Mouse (Mus musculus) intestine, embryonic 15.5 days (tissue): ENCODE data around the gene Ppp3ca. TPM values are rescaled to one million over a fixed set of nuclear protein-coding genes. Genes with fewer than 3 reads are reported as not detected.

Experiments used
- ATAC-seq: fragments of 200-750 bp; cut with Nextera tagmentation; 2 replicates; pipeline ENCODE4 v1.8.0; 2017; ENCODE audit warnings: moderate TSS enrichment, moderate library complexity
- H3K27ac ChIP-seq: fragments of 300-500 bp; sonication (generic); 2 replicates; pipeline ENCODE4 v1.5.1; 2015; ENCODE audit warnings: mild to moderate bottlenecking, inconsistent platforms
- H3K27me3 ChIP-seq: fragments of 300-500 bp; sonication (generic); replicated peaks from 2 replicates; pipeline ENCODE4 v1.6.1; 2015; ENCODE audit warnings: inconsistent platforms
- H3K36me3 ChIP-seq: fragments of 300-500 bp; sonication (generic); 2 replicates; pipeline ENCODE4 v1.6.1; 2015; ENCODE audit warnings: inconsistent platforms
- H3K4me1 ChIP-seq: fragments of 300-500 bp; sonication (generic); replicated peaks from 2 replicates; pipeline ENCODE4 v1.6.1; 2015; ENCODE audit warnings: inconsistent platforms
- H3K4me2 ChIP-seq: fragments of 300-500 bp; sonication (generic); replicated peaks from 2 replicates; pipeline ENCODE4 v1.6.1; 2015; ENCODE audit warnings: mild to moderate bottlenecking, inconsistent platforms
- H3K4me3 ChIP-seq: fragments of 300-500 bp; sonication (generic); replicated peaks from 2 replicates; pipeline ENCODE4 v1.5.1; 2015; ENCODE audit warnings: inconsistent platforms
- H3K9ac ChIP-seq: fragments of 300-500 bp; sonication (generic); 2 replicates; pipeline ENCODE4 v1.6.1; 2015; ENCODE audit warnings: inconsistent platforms
- H3K9me3 ChIP-seq: fragments of 300-500 bp; sonication (generic); 2 replicates; pipeline ENCODE4 v1.6.1; 2016; ENCODE audit warnings: inconsistent platforms
- WGBS: fragments of 180-500 bp; shearing (Covaris S2); methylation state at CpG from one replicate; pipeline ENCODE4 v1.1.7; 2015; 5-methylcytosine and 5-hydroxymethylcytosine counted together
- polyA plus RNA-seq: library from polyadenylated mRNA; unstranded; fragments of >200 nt; fragmentation: Nextera tagmentation; extraction: Ambion mirVana; gene quantifications from 2 replicates; pipeline ENCODE4 v1.2.1, GENCODE M21; 2015

The Ppp3ca gene
- polyA plus RNA-seq, 1 experiment from 2014 or later: 47.5 TPM

- Histone ChIP-seq H3K27me3 (no peaks in the 10 kb centered on the region), H3K27ac (no peak overlapping the region), H3K9ac (no peak overlapping the region), H3K4me3 (no peak overlapping the region), H3K4me1 (no peaks in the 10 kb centered on the region), H3K36me3 (no peaks in the 10 kb centered on the region), H3K4me2 (no peak overlapping the region), H3K9me3 (no peaks in the 10 kb centered on the region)
- peak; percentile 43; the same call in 1 of the 2 replicates for ATAC-seq
- 65% methylated on average over 7 of the region's 7 CpGs for WGBS
Measured at GRCm38 (mm10) chr3:136761292-136761978, 91.5 kb downstream of the Ppp3ca start.

GRCm38 (mm10) chr3:136761979-136762341, 92.0 kb downstream of the Ppp3ca start:
- H3K27me3 ChIP-seq: no peaks in the 10 kb centered on the region
- no peaks in the 10 kb centered on the region for H3K36me3 ChIP-seq
- no peak overlapping the region for H3K4me2 ChIP-seq
- no peak overlapping the region for H3K9ac ChIP-seq
- no peak for ATAC-seq
- no peaks in the 10 kb centered on the region for H3K9me3 ChIP-seq
- H3K27ac ChIP-seq: no peak overlapping the region
- H3K4me3 ChIP-seq: no peak overlapping the region
- 67% methylated on average over 1 of the region's 1 CpGs for WGBS
- H3K4me1 ChIP-seq: no peaks in the 10 kb centered on the region

GRCm38 (mm10) chr3:136763717-136764270, 93.9 kb downstream of the Ppp3ca start:
- H3K27ac ChIP-seq: no peak overlapping the region
- no peak overlapping the region for H3K4me3 ChIP-seq
- no peaks in the 10 kb centered on the region for H3K4me1 ChIP-seq
- no peaks in the 10 kb centered on the region for H3K27me3 ChIP-seq
- no peak overlapping the region for H3K9ac ChIP-seq
- H3K36me3 ChIP-seq: no peaks in the 10 kb centered on the region
- H3K9me3 ChIP-seq: no peaks in the 10 kb centered on the region
- ATAC-seq: no peak
- no peak overlapping the region for H3K4me2 ChIP-seq
- 64% methylated on average over 5 of the region's 5 CpGs for WGBS

GRCm38 (mm10) chr3:136765569-136765968, 95.6 kb downstream of the Ppp3ca start:
- Histone ChIP-seq H3K9me3 (no peaks in the 10 kb centered on the region), H3K9ac (no peak overlapping the region), H3K27me3 (no peaks in the 10 kb centered on the region), H3K36me3 (no peaks in the 10 kb centered on the region), H3K4me3 (no peak overlapping the region), H3K27ac (no peak overlapping the region), H3K4me1 (no peaks in the 10 kb centered on the region), H3K4me2 (no peak overlapping the region)
- 0 out of 2 replicates have a peak, but pooled peaks have one; percentile 22 for ATAC-seq
- 44% methylated on average over 2 of the region's 2 CpGs for WGBS

DNA sequence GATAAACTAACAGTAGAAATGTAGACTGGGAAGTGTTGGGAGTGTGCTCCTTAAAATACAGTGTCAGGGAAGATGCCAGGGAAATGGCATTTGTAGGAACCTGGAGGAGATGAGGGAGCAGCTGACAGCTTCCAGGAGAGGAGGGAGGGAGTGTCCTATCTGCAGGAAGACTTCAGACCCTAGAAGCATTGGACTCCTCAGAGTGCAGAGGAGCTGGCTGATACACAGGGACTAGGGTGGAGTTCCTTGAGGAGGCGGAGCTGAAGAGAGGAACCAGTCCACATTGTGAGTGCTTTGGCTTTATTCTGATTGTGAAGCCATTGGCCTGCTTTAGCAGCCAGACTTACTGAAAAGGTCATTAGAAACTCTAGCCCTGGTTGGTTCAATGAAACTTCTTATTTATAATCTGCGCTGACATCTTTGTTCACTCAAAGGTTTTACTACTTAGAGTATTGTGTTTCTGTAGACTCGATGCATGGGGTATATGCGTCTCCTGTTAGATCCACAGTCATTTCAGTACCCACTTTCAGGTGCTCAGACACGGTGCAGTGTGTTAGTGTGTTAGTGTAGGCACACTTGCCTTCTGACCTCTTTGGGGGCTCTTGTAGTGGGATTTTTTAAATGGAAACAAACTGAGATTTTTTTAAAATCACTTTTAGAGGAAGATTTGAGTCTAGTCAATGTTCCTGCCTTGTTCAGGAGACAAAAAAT, 99.0 kb downstream of the Ppp3ca start:
- 90% methylated on average over 5 of the region's 5 CpGs for WGBS
- Histone ChIP-seq H3K27me3 (no peaks in the 10 kb centered on the region), H3K27ac (no peak overlapping the region), H3K4me1 (no peaks in the 10 kb centered on the region), H3K4me2 (no peak overlapping the region), H3K9me3 (no peaks in the 10 kb centered on the region), H3K4me3 (no peak overlapping the region), H3K36me3 (no peaks in the 10 kb centered on the region), H3K9ac (no peak overlapping the region)
- peak; percentile 73 for ATAC-seq

DNA sequence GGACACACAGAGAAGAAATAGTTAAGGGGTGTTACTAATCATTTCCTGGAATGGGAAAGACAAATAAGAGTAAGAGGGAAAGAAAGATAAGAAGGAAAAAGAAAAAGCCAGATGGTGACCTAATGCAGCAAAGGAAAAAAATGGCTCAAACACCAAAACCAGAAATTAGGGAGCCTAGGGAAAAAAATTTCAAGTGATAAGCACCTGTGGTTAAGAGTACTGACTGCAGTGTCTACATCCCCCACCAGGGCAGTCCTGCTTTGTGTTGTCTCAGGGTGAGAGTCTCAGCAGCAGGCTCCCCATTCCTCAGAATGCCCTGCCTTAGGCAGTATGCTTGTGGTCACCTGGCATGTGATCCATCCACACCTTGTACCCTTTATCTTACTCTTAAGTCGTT, 99.6 kb downstream of the Ppp3ca start:
- Histone ChIP-seq H3K27me3 (no peaks in the 10 kb centered on the region), H3K4me2 (no peak overlapping the region), H3K36me3 (no peaks in the 10 kb centered on the region), H3K9ac (no peak overlapping the region), H3K4me3 (no peak overlapping the region), H3K9me3 (no peaks in the 10 kb centered on the region), H3K27ac (no peak overlapping the region), H3K4me1 (no peaks in the 10 kb centered on the region)
- WGBS: 64% methylated on average over 1 of the region's 1 CpGs
- peak; percentile 62; the same call in 1 of the 2 replicates for ATAC-seq

DNA sequence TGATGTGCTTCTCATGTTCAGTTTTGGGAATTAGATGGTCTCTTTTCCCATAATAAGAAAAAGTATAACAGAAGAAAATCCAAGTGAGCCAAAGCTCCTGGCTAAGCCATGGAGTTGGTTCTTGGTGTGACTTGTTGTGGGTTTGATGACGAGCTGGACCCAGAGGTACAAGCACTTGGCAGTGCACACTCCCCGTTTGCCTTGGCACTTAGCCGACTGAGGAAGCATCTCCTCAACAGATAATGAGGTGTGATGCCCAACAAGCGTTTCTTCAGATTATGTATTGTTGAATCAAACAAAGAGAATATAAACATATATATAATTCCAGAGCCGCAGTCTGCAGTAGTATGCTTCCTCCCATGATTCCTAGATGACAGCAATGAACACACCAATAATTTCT, 101.8 kb downstream of the Ppp3ca start:
- H3K36me3 ChIP-seq: no peaks in the 10 kb centered on the region

DNA sequence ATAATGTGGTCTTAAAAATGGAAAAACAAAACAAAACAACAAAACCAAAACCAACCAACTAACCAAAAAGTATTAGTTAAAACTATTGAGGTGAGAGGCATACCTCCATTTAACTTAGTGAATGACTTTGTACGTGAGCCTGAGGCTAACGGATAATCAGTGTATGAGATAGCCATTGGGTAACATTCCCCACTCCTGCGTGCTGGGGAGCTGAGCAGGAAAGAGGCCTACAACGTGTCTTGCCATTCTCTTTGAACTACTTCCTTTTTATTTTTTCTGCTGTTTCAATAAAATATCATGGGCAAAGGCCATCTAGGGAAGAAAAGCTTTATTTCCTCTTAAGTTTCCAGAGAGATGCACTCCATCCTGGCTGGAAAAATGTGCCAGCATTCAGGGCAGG, 103.3 kb downstream of the Ppp3ca start:
- 74% methylated on average over 4 of the region's 4 CpGs for WGBS
- no peak for ATAC-seq
- no peaks in the 10 kb centered on the region for H3K36me3 ChIP-seq

More for the DNA sequence above, 101.8 kb downstream of the Ppp3ca start:
- H3K9me3 ChIP-seq: no peaks in the 10 kb centered on the region
- H3K4me1 ChIP-seq: no peaks in the 10 kb centered on the region
- H3K9ac ChIP-seq: no peak overlapping the region
- H3K4me2 ChIP-seq: no peak overlapping the region
- no peak overlapping the region for H3K4me3 ChIP-seq
- 74% methylated on average over 5 of the region's 5 CpGs for WGBS
- H3K27me3 ChIP-seq: no peaks in the 10 kb centered on the region
- no peak for ATAC-seq
- no peak overlapping the region for H3K27ac ChIP-seq

DNA sequence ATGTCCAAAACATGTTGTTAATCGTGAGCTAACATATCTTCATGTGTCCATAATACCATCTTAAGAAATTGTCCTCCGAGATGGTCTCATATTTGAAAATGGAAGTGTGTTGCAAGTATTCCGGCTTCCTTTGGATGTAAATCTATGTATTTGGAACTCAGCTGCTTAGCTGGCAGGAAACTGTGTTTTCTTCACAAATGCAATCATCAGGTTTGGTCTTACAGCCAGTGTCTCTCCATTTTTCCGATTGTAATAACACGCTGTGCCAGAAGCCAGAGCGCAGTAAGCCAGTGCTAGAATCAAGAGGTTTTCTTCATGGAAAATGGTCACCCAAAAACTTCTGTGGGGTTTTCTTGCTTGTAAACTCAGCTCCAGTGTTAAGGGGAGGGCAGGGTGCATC, 104.3 kb downstream of the Ppp3ca start:
- WGBS: 93% methylated on average over 6 of the region's 6 CpGs

More for the DNA sequence above, 103.3 kb downstream of the Ppp3ca start:
- Histone ChIP-seq H3K4me3 (no peak overlapping the region), H3K9ac (no peak overlapping the region), H3K4me1 (no peaks in the 10 kb centered on the region), H3K27me3 (no peaks in the 10 kb centered on the region), H3K27ac (no peak overlapping the region), H3K4me2 (no peak overlapping the region), H3K9me3 (no peaks in the 10 kb centered on the region)

DNA sequence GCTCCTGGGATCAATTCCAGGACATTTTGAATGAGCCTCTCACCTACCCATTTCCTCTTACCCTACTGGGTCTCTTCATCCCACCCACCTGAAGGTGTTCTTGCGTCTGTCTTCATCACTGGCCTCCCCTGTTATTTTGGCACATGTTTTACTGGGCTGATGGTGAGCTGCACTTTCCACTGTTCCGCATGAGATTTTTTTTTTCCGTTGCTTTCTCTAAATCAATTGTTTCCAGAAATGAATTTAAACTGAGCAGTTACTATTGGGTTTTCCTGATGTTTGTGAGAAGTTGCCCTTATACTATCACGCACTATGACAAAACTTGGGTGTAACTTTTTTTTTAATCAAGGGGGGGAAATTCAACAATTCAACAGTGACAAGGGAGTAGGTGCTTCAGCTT, 106.6 kb downstream of the Ppp3ca start:
- H3K9ac ChIP-seq: no peak overlapping the region
- no peaks in the 10 kb centered on the region for H3K27me3 ChIP-seq
- H3K27ac ChIP-seq: no peak overlapping the region
- no peaks in the 10 kb centered on the region for H3K36me3 ChIP-seq
- H3K9me3 ChIP-seq: no peaks in the 10 kb centered on the region
- no peak overlapping the region for H3K4me3 ChIP-seq
- no peak overlapping the region for H3K4me2 ChIP-seq
- no peak for ATAC-seq
- no peaks in the 10 kb centered on the region for H3K4me1 ChIP-seq
- WGBS: 82% methylated on average over 4 of the region's 4 CpGs

More for the DNA sequence above, 104.3 kb downstream of the Ppp3ca start:
- no peak overlapping the region for H3K4me2 ChIP-seq
- no peaks in the 10 kb centered on the region for H3K4me1 ChIP-seq
- H3K9ac ChIP-seq: no peak overlapping the region
- H3K27me3 ChIP-seq: no peaks in the 10 kb centered on the region
- no peak for ATAC-seq
- H3K4me3 ChIP-seq: no peak overlapping the region
- no peak overlapping the region for H3K27ac ChIP-seq
- H3K36me3 ChIP-seq: no peaks in the 10 kb centered on the region
- no peaks in the 10 kb centered on the region for H3K9me3 ChIP-seq

- H3K4me3 ChIP-seq: no peak overlapping the region
- no peaks in the 10 kb centered on the region for H3K36me3 ChIP-seq
- no peak overlapping the region for H3K9ac ChIP-seq
- no peak overlapping the region for H3K4me2 ChIP-seq
- WGBS: 82% methylated on average over 7 of the region's 7 CpGs
- no peak overlapping the region for H3K27ac ChIP-seq
- H3K9me3 ChIP-seq: no peaks in the 10 kb centered on the region
- ATAC-seq: no peak
- no peaks in the 10 kb centered on the region for H3K4me1 ChIP-seq
- no peaks in the 10 kb centered on the region for H3K27me3 ChIP-seq
Measured at GRCm38 (mm10) chr3:136777380-136777779, 107.5 kb downstream of the Ppp3ca start.

- 87% methylated on average over 9 of the region's 9 CpGs for WGBS
- Histone ChIP-seq H3K4me3 (no peak overlapping the region), H3K9ac (no peak overlapping the region), H3K27ac (no peak overlapping the region), H3K9me3 (no peaks in the 10 kb centered on the region), H3K36me3 (no peaks in the 10 kb centered on the region), H3K27me3 (no peaks in the 10 kb centered on the region), H3K4me1 (no peaks in the 10 kb centered on the region), H3K4me2 (no peak overlapping the region)
- no peak for ATAC-seq
Measured at GRCm38 (mm10) chr3:136777787-136778216, 107.9 kb downstream of the Ppp3ca start.
